Mouse (Mus musculus) erythroblast, embryonic 14.5 days (primary cell): ENCODE measurements around the gene Rdh8.

Experiments
- GATA1 ChIP-seq: IDR thresholded peaks from 2 replicates; pipeline ENCODE4 v1.6.1; 2012; ENCODE audit warnings: low read length, inconsistent platforms, mixed read lengths
- TAL1 ChIP-seq: IDR thresholded peaks from 3 replicates; pipeline ENCODE4 v1.6.1; 2012; ENCODE audit warnings: low read length, inconsistent platforms, mixed read lengths

GRCm38 (mm10) chr9:20787992-20788391, 30.3 kb upstream of the Rdh8 start:
- TF ChIP-seq TAL1 (no peak), GATA1 (no peak)
